Mouse (Mus musculus) neutrophil, adult 5-6 weeks (primary cell): ENCODE measurements around the gene C2cd4c. TPM values are rescaled to one million over a fixed set of nuclear protein-coding genes. Genes with fewer than 3 reads are reported as not detected.

ENCODE experiments used
- ATAC-seq: fragments of 151-379, 151-347 bp; 2 replicates; pipeline ENCODE4 v1.8.0; 2017; ENCODE audit warnings: mild to moderate bottlenecking, moderate TSS enrichment; ENCODE audit not compliant: insufficient number of reproducible peaks, poor library complexity, low FRiP score, severe bottlenecking; ENCODE audit errors: extremely low read depth
- total RNA-seq: library from RNA; stranded (forward); fragments of 200-1000 nt; gene quantifications from 2 replicates; pipeline ENCODE4 v1.2.3, GENCODE M21; 2017

The C2cd4c gene
- total RNA-seq, 1 experiment from 2014 or later: not detected

DNA sequence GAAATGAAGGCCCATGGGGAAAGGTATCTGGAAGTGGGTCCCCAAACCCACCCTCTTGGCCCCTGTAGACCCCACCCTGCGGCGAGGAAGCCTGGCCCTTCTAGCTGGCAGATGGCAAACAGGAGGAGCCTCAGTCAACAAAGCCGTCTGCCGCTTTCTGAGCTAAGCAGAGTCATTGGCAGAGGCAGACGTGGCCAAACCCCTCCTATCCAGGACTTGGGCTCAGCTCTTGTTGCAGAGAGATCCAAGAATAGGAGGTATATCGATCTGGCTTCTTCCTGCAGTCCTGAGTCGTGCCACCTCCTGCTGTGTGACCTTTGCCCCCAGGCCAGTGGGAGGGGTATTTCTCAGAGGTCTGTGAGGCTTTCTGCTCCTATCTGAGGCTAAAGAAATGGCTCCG, 2.0 kb upstream of the C2cd4c start:
- no peak for ATAC-seq

DNA sequence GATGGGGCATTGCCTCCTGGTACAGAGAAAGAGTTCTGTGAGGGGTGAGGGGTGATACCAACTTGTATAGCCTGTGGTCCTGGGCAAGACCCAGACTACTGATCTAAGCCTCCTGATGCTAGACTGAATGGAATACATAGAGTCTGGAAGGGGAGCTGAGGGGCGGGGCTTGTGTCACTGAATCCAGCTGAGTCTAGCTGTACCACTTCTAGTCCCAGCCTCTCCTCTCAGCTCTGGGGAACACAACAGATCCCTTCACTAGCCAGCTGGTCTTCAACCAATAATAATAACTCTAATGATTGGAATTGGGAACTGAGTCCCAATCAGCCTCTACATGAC, 449 bp upstream of the C2cd4c start:
- ATAC-seq: no peak

GRCm38 (mm10) chr10:79612192-79613135, 1.4 kb downstream of the C2cd4c start:
- no peak for ATAC-seq

GRCm38 (mm10) chr10:79611296-79611695, 2.5 kb downstream of the C2cd4c start:
- no peak for ATAC-seq

- no peak for ATAC-seq
Measured at GRCm38 (mm10) chr10:79609276-79609675, 4.5 kb downstream of the C2cd4c start.

DNA sequence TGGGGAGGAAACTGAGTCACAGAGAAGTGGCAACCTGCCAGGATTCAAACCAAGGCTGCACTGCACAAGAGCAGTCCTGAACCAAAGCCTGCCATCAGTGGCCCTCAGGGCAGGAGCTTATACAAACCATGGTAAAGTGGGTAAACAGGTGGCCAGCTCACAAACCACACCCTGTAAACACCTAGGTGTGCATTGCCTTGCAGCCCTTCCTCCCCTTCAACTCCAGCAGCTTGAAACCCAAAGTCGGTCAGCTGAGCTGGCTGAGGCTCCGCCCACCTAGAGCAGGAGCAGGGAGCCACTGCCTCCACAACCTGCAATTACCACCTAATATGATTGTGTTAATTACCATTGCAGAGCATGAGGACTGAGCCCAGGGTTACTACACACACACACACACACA, 5.9 kb downstream of the C2cd4c start:
- ATAC-seq: no peak

DNA sequence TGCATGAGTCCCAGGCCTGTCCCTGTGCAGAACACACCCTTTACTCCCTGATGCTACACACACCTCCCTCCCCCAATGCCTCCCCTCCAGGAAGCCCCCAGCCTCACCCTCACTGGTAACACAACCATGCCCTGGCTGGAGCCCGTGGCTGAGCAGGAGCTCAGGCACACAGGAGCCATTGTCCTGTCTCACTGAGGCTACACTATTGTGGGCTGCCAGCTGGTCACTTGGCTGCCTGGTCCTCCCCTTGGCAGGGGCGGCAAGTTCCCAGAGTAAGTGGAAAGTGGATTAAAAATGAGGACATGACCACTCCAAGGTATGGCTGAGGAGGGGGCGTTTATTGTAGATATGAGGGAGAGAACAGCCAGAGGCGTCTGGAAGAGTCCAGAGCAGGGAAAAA, 7.3 kb downstream of the C2cd4c start:
- no peak for ATAC-seq

DNA sequence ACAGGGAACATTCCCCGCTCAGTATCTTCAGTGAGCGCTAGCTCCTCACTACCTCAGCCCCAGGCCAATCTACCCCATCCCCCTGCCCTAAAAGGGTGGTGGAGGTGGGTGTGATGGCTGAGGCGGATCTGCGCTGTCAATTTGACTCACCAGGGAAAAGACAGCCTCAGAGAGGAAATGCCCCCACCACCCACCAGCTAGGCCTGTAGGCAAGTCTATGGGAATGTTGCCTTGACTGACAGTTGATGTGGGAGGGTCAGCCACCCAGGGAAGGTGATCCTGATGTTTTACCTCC, 15.9 kb downstream of the C2cd4c start:
- no peak for ATAC-seq

- ATAC-seq: no peak
Measured at GRCm38 (mm10) chr10:79597051-79597935, 16.5 kb downstream of the C2cd4c start.

GRCm38 (mm10) chr10:79595590-79595929, 18.3 kb downstream of the C2cd4c start:
- ATAC-seq: no peak

DNA sequence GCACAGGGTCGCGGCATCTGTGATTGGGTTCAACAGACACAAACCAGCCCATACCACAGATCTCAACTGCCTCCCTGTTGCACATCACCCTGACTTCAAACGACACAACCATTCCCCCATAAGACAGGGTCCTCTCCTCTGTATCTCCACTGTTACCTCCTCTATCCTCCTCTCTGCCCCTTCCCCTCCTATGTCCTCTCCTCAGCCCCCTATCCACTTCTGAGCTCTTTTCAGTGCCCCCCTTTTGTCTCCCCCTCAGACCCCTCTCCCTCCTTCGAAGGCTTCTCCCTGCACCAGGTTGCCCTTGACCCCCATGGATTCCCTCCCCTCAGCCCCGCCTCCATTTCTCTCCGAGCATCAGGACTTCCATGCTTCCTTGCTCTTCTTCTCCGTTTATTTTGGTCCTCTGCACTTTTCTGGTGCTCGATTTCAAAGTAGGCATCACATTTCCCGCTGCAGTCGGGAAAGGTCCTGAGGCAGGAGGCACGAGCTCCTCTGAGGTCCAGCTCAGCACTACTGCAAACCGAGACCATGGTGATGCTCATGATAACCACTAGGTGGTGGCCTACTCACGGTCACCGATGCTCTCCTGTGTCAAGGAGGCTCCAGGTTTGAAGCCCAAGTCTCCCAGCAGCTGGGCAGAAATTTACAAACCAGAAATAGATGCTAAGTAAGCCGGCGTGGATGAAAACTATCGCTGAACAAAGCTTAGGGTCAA, 18.8 kb downstream of the C2cd4c start:
- peak; percentile 60 for ATAC-seq

DNA sequence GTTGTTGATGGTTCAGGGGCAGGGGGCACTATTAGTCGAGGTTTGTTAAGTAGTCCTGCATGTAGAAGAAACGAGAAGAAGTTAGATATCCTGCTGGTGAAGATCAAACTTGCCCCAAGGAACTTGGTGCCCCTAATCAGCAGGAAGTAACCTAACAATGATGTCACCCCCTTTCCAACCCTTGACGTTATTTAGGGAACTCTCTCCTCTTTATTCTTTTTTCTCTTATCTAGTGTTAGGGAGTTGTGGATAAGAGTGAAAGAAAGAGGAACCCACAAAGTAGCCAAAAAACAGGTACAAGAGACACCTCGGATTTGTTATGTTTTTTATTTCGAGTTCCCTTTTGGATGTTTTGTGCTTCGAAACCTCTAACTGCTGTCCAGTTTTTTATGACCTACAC, 19.7 kb downstream of the C2cd4c start:
- ATAC-seq: no peak

- no peak for ATAC-seq
Measured at GRCm38 (mm10) chr10:79590702-79591101, 23.1 kb downstream of the C2cd4c start.

- ATAC-seq: no peak
Measured at GRCm38 (mm10) chr10:79587752-79588126, 26.1 kb downstream of the C2cd4c start.

DNA sequence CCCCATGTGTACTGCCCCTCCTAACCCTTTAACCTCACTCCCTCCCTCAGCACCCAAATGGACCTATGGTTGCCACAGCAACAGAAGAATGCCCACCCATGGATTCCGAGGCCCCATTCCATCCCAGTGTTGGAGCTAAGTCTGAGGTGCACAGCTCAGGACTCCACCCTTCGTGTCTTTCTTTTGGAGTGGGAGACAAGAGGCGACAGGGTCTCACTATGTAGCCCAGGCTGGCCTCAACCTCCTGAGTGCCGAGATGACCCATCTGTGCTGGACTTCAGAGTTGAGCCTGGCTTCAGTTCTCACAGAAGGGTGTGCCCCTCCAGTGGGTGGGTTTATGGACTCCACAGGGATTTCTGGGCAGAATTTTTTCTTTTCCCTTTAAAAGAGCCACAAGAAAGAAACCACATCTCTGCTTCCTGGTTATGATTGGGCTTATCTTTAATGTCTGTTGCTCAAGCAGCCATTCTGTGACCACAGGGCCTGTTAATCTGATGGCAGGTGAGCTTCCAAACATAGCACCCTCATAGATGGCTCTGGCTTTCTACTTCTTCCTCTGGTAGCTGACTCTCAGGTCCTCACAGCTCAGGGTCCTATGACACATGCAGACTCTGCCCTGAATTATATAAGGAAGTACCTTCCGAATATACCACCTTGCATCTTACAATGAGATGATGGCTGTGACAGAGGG, 26.6 kb downstream of the C2cd4c start, which contains the start of gene Theg:
Gene Theg, minus strand, starts transcription at position 271 of the 691 bp plus-strand sequence.
- no peak for ATAC-seq

DNA sequence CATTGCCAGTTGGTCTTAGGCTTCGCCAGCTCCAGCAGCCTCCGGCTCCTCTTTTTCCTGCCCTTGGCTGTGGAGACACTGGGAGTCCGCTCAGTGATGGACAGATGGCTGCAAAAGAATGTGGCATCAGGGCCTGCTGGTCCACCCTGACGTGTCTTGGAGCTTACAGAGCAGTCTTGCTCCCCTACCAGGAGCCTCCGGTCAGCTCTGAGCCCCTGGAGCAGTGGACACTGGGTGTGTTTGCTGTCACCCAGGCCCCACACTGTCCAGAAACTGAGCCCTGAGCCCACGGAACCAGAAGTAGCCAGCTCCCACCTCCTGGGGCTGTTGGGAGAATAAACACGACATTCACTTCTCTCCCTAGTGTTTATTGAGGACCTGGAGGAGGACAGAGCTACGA, 27.6 kb downstream of the C2cd4c start:
- ATAC-seq: no peak

DNA sequence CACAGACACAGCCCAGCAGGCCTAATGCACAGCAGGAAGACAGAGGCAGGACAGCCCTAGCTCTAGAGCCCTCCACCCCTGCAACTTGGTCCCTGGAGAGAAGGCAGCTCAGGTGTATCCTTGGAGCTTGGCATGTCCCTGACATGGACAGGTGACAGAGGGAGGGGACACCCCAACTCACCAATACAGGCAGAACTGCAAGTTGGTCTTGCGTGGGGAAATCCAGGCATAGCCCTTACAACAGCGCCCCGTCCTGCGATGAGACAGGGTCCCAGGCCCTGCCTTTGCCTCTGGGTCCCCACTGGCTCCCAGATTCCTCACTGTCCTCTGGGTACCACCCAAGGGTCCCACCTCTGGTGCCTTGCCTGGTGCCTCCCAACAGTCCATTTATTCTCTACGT, 28.1 kb downstream of the C2cd4c start:
- no peak for ATAC-seq

- no peak for ATAC-seq
Measured at GRCm38 (mm10) chr10:79585136-79585535, 28.7 kb downstream of the C2cd4c start.

- peak; percentile 33; the same call in 1 of the 2 replicates for ATAC-seq
Measured at GRCm38 (mm10) chr10:79584426-79584825, 29.4 kb downstream of the C2cd4c start.
